Mouse (Mus musculus) embryonic facial prominence, embryonic 13.5 days (tissue): ENCODE results near the gene Aoc1. TPM values are rescaled to one million over a fixed set of nuclear protein-coding genes. Genes with fewer than 3 reads are reported as not detected.

Experiments used
- ATAC-seq: fragments of 200-750 bp; cut with Nextera tagmentation; 2 replicates; pipeline ENCODE4 v1.8.0; 2017; ENCODE audit warnings: low read depth; ENCODE audit not compliant: insufficient number of reproducible peaks, insufficient read depth, low FRiP score, low TSS enrichment
- H3K27ac ChIP-seq: fragments of 300-500 bp; sonication (generic); 2 replicates; pipeline ENCODE4 v1.5.1; 2015; ENCODE audit warnings: moderate library complexity, mild to moderate bottlenecking, inconsistent platforms
- H3K27me3 ChIP-seq: fragments of 300-500 bp; sonication (generic); 2 replicates; pipeline ENCODE4 v1.6.1; 2015; ENCODE audit warnings: mild to moderate bottlenecking, inconsistent platforms
- H3K36me3 ChIP-seq: fragments of 300-500 bp; sonication (generic); 2 replicates; pipeline ENCODE4 v1.6.1; 2015; ENCODE audit warnings: mild to moderate bottlenecking, inconsistent platforms
- H3K4me1 ChIP-seq: fragments of 300-500 bp; sonication (generic); 2 replicates; pipeline ENCODE4 v1.6.1; 2015; ENCODE audit warnings: inconsistent platforms
- H3K4me2 ChIP-seq: fragments of 300-500 bp; sonication (generic); 2 replicates; pipeline ENCODE4 v1.6.1; 2015; ENCODE audit warnings: moderate library complexity, mild to moderate bottlenecking, inconsistent platforms
- H3K4me3 ChIP-seq: fragments of 300-500 bp; sonication (generic); 2 replicates; pipeline ENCODE4 v1.5.1; 2015; ENCODE audit warnings: mild to moderate bottlenecking, inconsistent platforms
- H3K9ac ChIP-seq: fragments of 300-500 bp; sonication (generic); 2 replicates; pipeline ENCODE4 v1.6.1; 2015; ENCODE audit warnings: mild to moderate bottlenecking, inconsistent platforms
- H3K9me3 ChIP-seq: fragments of 300-500 bp; sonication (generic); 2 replicates; pipeline ENCODE4 v1.6.1; 2016; ENCODE audit warnings: inconsistent platforms
- WGBS: fragments of 180-500 bp; shearing (Covaris S2); methylation state at CpG from one replicate; pipeline ENCODE4 v1.1.7; 2015; ENCODE audit warnings: mixed read lengths; 5-methylcytosine and 5-hydroxymethylcytosine counted together
- polyA plus RNA-seq: library from polyadenylated mRNA; unstranded; fragments of >200 nt; fragmentation: Nextera tagmentation; extraction: Ambion mirVana; gene quantifications from 2 replicates; pipeline ENCODE4 v1.2.1, GENCODE M21; 2015

The Aoc1 gene
- polyA plus RNA-seq: 1.2 TPM in 1 of 2 replicates, not detected in the other

GRCm38 (mm10) chr6:48872596-48872995 lies at the start of gene Aoc1:
Gene Aoc1 (plus strand): TSS chr6:48872896.
- Histone ChIP-seq H3K36me3 (no peaks in the 10 kb centered on the region), H3K4me3 (no peak within 1 kb of the TSS), H3K27ac (no peak within 1 kb of the TSS), H3K9ac (no peak within 1 kb of the TSS), H3K4me2 (no peak within 1 kb of the TSS), H3K4me1 (no peaks in the 10 kb centered on the region), H3K9me3 (no peaks in the 10 kb centered on the region), H3K27me3 (no peaks in the 10 kb centered on the region)
- WGBS: 79% methylated on average over 5 of the region's 5 CpGs
- ATAC-seq: no peak

- H3K27ac ChIP-seq: no peak overlapping the region
- 58% methylated on average over 7 of the region's 7 CpGs for WGBS
- H3K4me3 ChIP-seq: no peak overlapping the region
- ATAC-seq: no peak
- no peak overlapping the region for H3K9ac ChIP-seq
- H3K36me3 ChIP-seq: no peaks in the 10 kb centered on the region
- no peaks in the 10 kb centered on the region for H3K27me3 ChIP-seq
- 0 out of 2 replicates have a peak, but pooled peaks cover 5% of the 10 kb centered on the region for H3K4me1 ChIP-seq
- no peak overlapping the region for H3K4me2 ChIP-seq
- no peaks in the 10 kb centered on the region for H3K9me3 ChIP-seq
Observed at GRCm38 (mm10) chr6:48825016-48825415, 47.7 kb upstream of the Aoc1 start.

GRCm38 (mm10) chr6:48828976-48829375 lies 43.7 kb upstream of the Aoc1 start:
- H3K4me2 ChIP-seq: no peak overlapping the region
- H3K36me3 ChIP-seq: peaks cover 19% of the 10 kb centered on the region
- H3K4me3 ChIP-seq: no peak overlapping the region
- no peak overlapping the region for H3K27ac ChIP-seq
- no peaks in the 10 kb centered on the region for H3K27me3 ChIP-seq
- H3K9ac ChIP-seq: no peak overlapping the region
- 67% methylated on average over 1 of the region's 1 CpGs for WGBS
- 0 out of 2 replicates have a peak, but pooled peaks cover 3% of the 10 kb centered on the region for H3K9me3 ChIP-seq
- 0 out of 2 replicates have a peak, but pooled peaks cover 2% of the 10 kb centered on the region for H3K4me1 ChIP-seq
- ATAC-seq: no peak

GRCm38 (mm10) chr6:48829651-48830050 lies 43.0 kb upstream of the Aoc1 start:
- ATAC-seq: no peak

GRCm38 (mm10) chr6:48830241-48830640 lies 42.5 kb upstream of the Aoc1 start:
- H3K27ac ChIP-seq: no peak overlapping the region
- H3K4me3 ChIP-seq: no peak overlapping the region
- WGBS: 56% methylated on average over 1 of the region's 1 CpGs
- 0 out of 2 replicates have a peak, but pooled peaks cover 3% of the 10 kb centered on the region for H3K9me3 ChIP-seq
- ATAC-seq: no peak
- no peaks in the 10 kb centered on the region for H3K4me1 ChIP-seq
- H3K36me3 ChIP-seq: peaks cover 32% of the 10 kb centered on the region
- no peak overlapping the region for H3K4me2 ChIP-seq
- no peaks in the 10 kb centered on the region for H3K27me3 ChIP-seq
- no peak overlapping the region for H3K9ac ChIP-seq

More at GRCm38 (mm10) chr6:48829651-48830050, 43.0 kb upstream of the Aoc1 start:
- Histone ChIP-seq H3K9ac (no peak overlapping the region), H3K27me3 (no peaks in the 10 kb centered on the region), H3K9me3 (0 out of 2 replicates have a peak, but pooled peaks cover 3% of the 10 kb centered on the region), H3K4me1 (no peaks in the 10 kb centered on the region), H3K27ac (no peak overlapping the region), H3K4me3 (no peak overlapping the region), H3K4me2 (no peak overlapping the region), H3K36me3 (peaks cover 26% of the 10 kb centered on the region)

- Histone ChIP-seq H3K9me3 (0 out of 2 replicates have a peak, but pooled peaks cover 3% of the 10 kb centered on the region), H3K27ac (no peak overlapping the region), H3K4me3 (no peak overlapping the region), H3K27me3 (no peaks in the 10 kb centered on the region), H3K9ac (no peak overlapping the region), H3K4me2 (no peak overlapping the region), H3K36me3 (peaks cover 41% of the 10 kb centered on the region), H3K4me1 (no peaks in the 10 kb centered on the region)
- no peak for ATAC-seq
- WGBS: 80% methylated on average over 5 of the region's 5 CpGs
Observed at GRCm38 (mm10) chr6:48831141-48831540, 41.6 kb upstream of the Aoc1 start.

- ATAC-seq: no peak
- H3K9me3 ChIP-seq: 0 out of 2 replicates have a peak, but pooled peaks cover 3% of the 10 kb centered on the region
- no peak overlapping the region for H3K27ac ChIP-seq
- WGBS: 93% methylated on average over 1 of the region's 1 CpGs
- H3K27me3 ChIP-seq: no peaks in the 10 kb centered on the region
- H3K36me3 ChIP-seq: peaks cover 53% of the 10 kb centered on the region
- H3K4me1 ChIP-seq: no peaks in the 10 kb centered on the region
- H3K4me2 ChIP-seq: no peak overlapping the region
- H3K9ac ChIP-seq: no peak overlapping the region
- H3K4me3 ChIP-seq: no peak overlapping the region
Observed at GRCm38 (mm10) chr6:48832426-48832825, 40.3 kb upstream of the Aoc1 start.

- WGBS: 93% methylated on average over 4 of the region's 4 CpGs
- H3K36me3 ChIP-seq: peaks cover 64% of the 10 kb centered on the region
Observed at GRCm38 (mm10) chr6:48833515-48833914, 39.2 kb upstream of the Aoc1 start.

GRCm38 (mm10) chr6:48835241-48835640 lies 37.5 kb upstream of the Aoc1 start:
- Histone ChIP-seq H3K4me2 (no peak overlapping the region), H3K9me3 (0 out of 2 replicates have a peak, but pooled peaks cover 3% of the 10 kb centered on the region), H3K36me3 (peaks cover 65% of the 10 kb centered on the region), H3K4me1 (peaks cover 18% of the 10 kb centered on the region), H3K27ac (no peak overlapping the region), H3K4me3 (no peak overlapping the region), H3K27me3 (no peaks in the 10 kb centered on the region), H3K9ac (no peak overlapping the region)
- no peak for ATAC-seq
- 87% methylated on average over 5 of the region's 5 CpGs for WGBS

More at GRCm38 (mm10) chr6:48833515-48833914, 39.2 kb upstream of the Aoc1 start:
- no peak overlapping the region for H3K27ac ChIP-seq
- H3K4me3 ChIP-seq: no peak overlapping the region
- no peak overlapping the region for H3K9ac ChIP-seq
- H3K27me3 ChIP-seq: no peaks in the 10 kb centered on the region
- H3K4me1 ChIP-seq: peaks cover 3% of the 10 kb centered on the region
- 0 out of 2 replicates have a peak, but pooled peaks cover 3% of the 10 kb centered on the region for H3K9me3 ChIP-seq
- no peak overlapping the region for H3K4me2 ChIP-seq
- no peak for ATAC-seq

- no peak overlapping the region for H3K4me3 ChIP-seq
- H3K9ac ChIP-seq: no peak overlapping the region
- H3K4me2 ChIP-seq: no peak overlapping the region
- peaks cover 25% of the 10 kb centered on the region for H3K4me1 ChIP-seq
- no peak overlapping the region for H3K27ac ChIP-seq
- no peak for ATAC-seq
- WGBS: 83% methylated on average over 5 of the region's 5 CpGs
- 0 out of 2 replicates have a peak, but pooled peaks cover 3% of the 10 kb centered on the region for H3K9me3 ChIP-seq
- no peaks in the 10 kb centered on the region for H3K27me3 ChIP-seq
- H3K36me3 ChIP-seq: peaks cover 65% of the 10 kb centered on the region
Observed at GRCm38 (mm10) chr6:48836146-48836545, 36.5 kb upstream of the Aoc1 start.

GRCm38 (mm10) chr6:48837516-48837915 lies 35.2 kb upstream of the Aoc1 start:
- no peak overlapping the region for H3K4me2 ChIP-seq
- no peak overlapping the region for H3K4me3 ChIP-seq
- ATAC-seq: no peak
- no peak overlapping the region for H3K9ac ChIP-seq
- H3K4me1 ChIP-seq: peaks cover 38% of the 10 kb centered on the region
- WGBS: 84% methylated on average over 7 of the region's 7 CpGs
- 0 out of 2 replicates have a peak, but pooled peaks cover 3% of the 10 kb centered on the region for H3K9me3 ChIP-seq
- H3K27ac ChIP-seq: no peak overlapping the region
- peaks cover 61% of the 10 kb centered on the region for H3K36me3 ChIP-seq
- no peaks in the 10 kb centered on the region for H3K27me3 ChIP-seq

- no peak overlapping the region for H3K9ac ChIP-seq
- 79% methylated on average over 6 of the region's 6 CpGs for WGBS
- H3K4me1 ChIP-seq: peaks cover 40% of the 10 kb centered on the region
- H3K4me2 ChIP-seq: peak overlapping the region; percentile 81
- H3K4me3 ChIP-seq: no peak overlapping the region
- H3K9me3 ChIP-seq: no peaks in the 10 kb centered on the region
- H3K27ac ChIP-seq: no peak overlapping the region
- no peak for ATAC-seq
- H3K36me3 ChIP-seq: peaks cover 54% of the 10 kb centered on the region
- H3K27me3 ChIP-seq: no peaks in the 10 kb centered on the region
Observed at GRCm38 (mm10) chr6:48838321-48839080, 34.2 kb upstream of the Aoc1 start.
